Mouse (Mus musculus) kidney, postnatal 0 days (tissue): ENCODE measurements around the gene E330021D16Rik. TPM values are rescaled to one million over a fixed set of nuclear protein-coding genes. Genes with fewer than 3 reads are reported as not detected.
A peak's percentile ranks its signal among the peaks of the same experiment; 100 is the strongest.
"Not testable (repeated sequence)": the region's sequence is repeated elsewhere in the genome, so short reads cannot be mapped to it uniquely, and the experiment has no call there.

Experiments used
- ATAC-seq: fragments of 200-750 bp; cut with Nextera tagmentation; replicated peaks from 2 replicates; pipeline ENCODE4 v1.8.0; 2017; ENCODE audit warnings: low read depth, moderate number of reproducible peaks, moderate TSS enrichment, moderate library complexity; ENCODE audit not compliant: low FRiP score
- DNase-seq: peaks from one replicate; pipeline ENCODE4 v3.0.0-alpha.2; 2016; ENCODE audit warnings: low spot score
- H3K27ac ChIP-seq: fragments of 300-500 bp; sonication (generic); 2 replicates; pipeline ENCODE4 v1.5.1; 2014; ENCODE audit warnings: mild to moderate bottlenecking
- H3K27me3 ChIP-seq: fragments of 300-500 bp; sonication (generic); 2 replicates; pipeline ENCODE4 v1.6.1; 2014; ENCODE audit warnings: low read length, mixed read lengths; ENCODE audit not compliant: insufficient read depth
- H3K36me3 ChIP-seq: fragments of 300-500 bp; sonication (generic); 2 replicates; pipeline ENCODE4 v1.6.1; 2014; ENCODE audit warnings: low read length, mixed read lengths; ENCODE audit not compliant: insufficient read depth
- H3K4me1 ChIP-seq: fragments of 300-500 bp; sonication (generic); replicated peaks from 2 replicates; pipeline ENCODE4 v1.6.1; 2014; ENCODE audit warnings: antibody characterized with exemption, low read length, mixed read lengths; ENCODE audit not compliant: insufficient read depth
- H3K4me2 ChIP-seq: fragments of 300-500 bp; sonication (generic); 2 replicates; pipeline ENCODE4 v1.6.1; 2014; ENCODE audit warnings: mild to moderate bottlenecking, low read length, moderate library complexity, mixed read lengths
- H3K4me3 ChIP-seq: fragments of 300-500 bp; sonication (generic); replicated peaks from 2 replicates; pipeline ENCODE4 v1.5.1; 2014; ENCODE audit warnings: low read depth, low read length
- H3K9ac ChIP-seq: fragments of 300-500 bp; sonication (generic); 2 replicates; pipeline ENCODE4 v1.6.1; 2014; ENCODE audit warnings: low read depth, low read length
- H3K9me3 ChIP-seq: fragments of 300-500 bp; sonication (generic); replicated peaks from 2 replicates; pipeline ENCODE4 v1.6.1; 2016; ENCODE audit warnings: low read length, inconsistent platforms, mixed read lengths
- CTCF ChIP-seq: IDR thresholded peaks from 2 replicates; pipeline ENCODE4 v1.5.1; 2016; ENCODE audit warnings: antibody characterized with exemption, low read depth, mild to moderate bottlenecking, moderate library complexity
- WGBS: fragments of 180-500 bp; shearing (Covaris S2); extraction: QIAGEN DNeasy Blood & Tissue Kit; methylation state at CpG from one replicate; pipeline ENCODE4 v1.1.7; 2014; 5-methylcytosine and 5-hydroxymethylcytosine counted together
- polyA plus RNA-seq: library from polyadenylated mRNA; unstranded; fragments of >200 nt; fragmentation: Nextera tagmentation; extraction: Ambion mirVana; gene quantifications from 2 replicates; pipeline ENCODE4 v1.2.1, GENCODE M21; 2015

The E330021D16Rik gene
- polyA plus RNA-seq, 1 experiment from 2014 or later = 4.2 TPM

DNA sequence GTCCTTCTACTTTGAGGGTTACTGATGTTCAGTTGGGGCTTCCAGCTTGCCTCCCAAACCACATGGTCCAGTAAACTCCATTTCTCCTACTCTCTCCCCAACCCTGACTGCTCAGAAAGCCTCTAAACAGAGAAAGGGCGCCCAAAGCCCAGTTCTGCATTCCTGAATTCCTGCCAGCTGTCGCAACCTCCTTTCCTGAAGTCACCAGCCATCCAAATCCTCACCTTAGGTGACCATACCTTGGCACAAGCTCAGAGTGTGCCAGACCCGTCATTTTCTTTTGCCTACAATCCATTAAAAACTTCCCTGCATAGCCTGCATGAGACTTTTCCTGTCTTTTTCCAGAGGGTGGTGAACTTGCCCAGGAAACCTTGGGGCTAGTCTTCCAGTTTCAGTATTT lies 40.3 kb upstream of the E330021D16Rik start:
- DNase-seq (no peak), ATAC-seq (no peak)
- no peak; the same call in 1 of the 2 replicates for TF ChIP-seq CTCF
- H3K9me3 ChIP-seq = no peaks in the 10 kb centered on the region
- no peaks in the 10 kb centered on the region for H3K36me3 ChIP-seq
- no peaks in the 10 kb centered on the region for H3K27me3 ChIP-seq
- no peak overlapping the region for H3K4me2 ChIP-seq
- H3K4me3 ChIP-seq = no peak overlapping the region
- no peak overlapping the region for H3K27ac ChIP-seq
- no peaks in the 10 kb centered on the region for H3K4me1 ChIP-seq
- H3K9ac ChIP-seq = no peak overlapping the region
- WGBS = 65% methylated on average over 3 of the region's 3 CpGs

DNA sequence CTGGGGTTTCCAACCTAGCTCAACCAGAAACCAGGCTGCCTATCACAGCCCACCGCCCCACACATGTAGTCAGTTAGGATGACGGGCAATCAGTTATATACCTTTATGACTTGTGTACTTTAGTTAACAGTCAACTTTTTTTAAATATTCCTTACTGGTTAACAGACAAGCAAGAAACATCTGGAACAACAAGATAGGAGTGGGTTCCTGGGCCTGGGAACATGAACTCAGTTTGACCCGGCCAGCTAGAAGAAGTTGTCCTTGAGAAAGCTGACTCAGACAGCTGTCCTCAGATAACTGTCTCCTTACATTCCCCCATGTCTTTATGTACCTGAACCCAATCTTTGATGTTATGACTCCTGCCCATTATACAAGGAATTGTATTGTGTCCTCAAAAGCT lies 37.3 kb upstream of the E330021D16Rik start:
- Histone ChIP-seq H3K4me2 (no peak overlapping the region), H3K9ac (no peak overlapping the region), H3K27me3 (no peaks in the 10 kb centered on the region), H3K4me1 (no peaks in the 10 kb centered on the region), H3K27ac (no peak overlapping the region), H3K4me3 (no peak overlapping the region), H3K36me3 (no peaks in the 10 kb centered on the region), H3K9me3 (no peaks in the 10 kb centered on the region)
- ATAC-seq (no peak), DNase-seq (no peak)
- no peak for TF ChIP-seq CTCF
- 74% methylated on average over 3 of the region's 3 CpGs for WGBS

DNA sequence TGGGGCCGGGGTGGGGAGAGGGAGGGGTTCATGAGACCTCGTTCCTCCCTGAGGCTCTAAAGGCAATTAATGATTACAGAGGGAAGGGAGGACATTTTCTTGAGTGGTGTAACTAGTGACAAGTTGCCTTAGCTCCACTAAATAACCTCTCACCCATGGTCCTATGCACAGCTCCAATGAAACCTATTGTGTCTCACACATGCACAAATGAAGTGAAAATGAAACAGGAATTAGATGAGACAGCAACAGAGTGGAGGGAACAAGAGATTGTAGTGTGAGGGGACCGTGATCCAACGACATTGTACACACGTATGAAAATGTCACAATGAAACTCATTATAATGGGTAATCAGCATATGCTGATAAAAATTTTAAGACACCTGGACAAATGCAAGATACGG lies 35.5 kb upstream of the E330021D16Rik start:
- ATAC-seq = no peak
- 89% methylated on average over 6 of the region's 6 CpGs for WGBS
- Histone ChIP-seq H3K27me3 (no peaks in the 10 kb centered on the region), H3K9ac (no peak overlapping the region), H3K27ac (no peak overlapping the region), H3K4me1 (no peaks in the 10 kb centered on the region), H3K36me3 (no peaks in the 10 kb centered on the region), H3K9me3 (no peaks in the 10 kb centered on the region), H3K4me3 (no peak overlapping the region), H3K4me2 (no peak overlapping the region)
- no peak for TF ChIP-seq CTCF
- DNase-seq = no peak

DNA sequence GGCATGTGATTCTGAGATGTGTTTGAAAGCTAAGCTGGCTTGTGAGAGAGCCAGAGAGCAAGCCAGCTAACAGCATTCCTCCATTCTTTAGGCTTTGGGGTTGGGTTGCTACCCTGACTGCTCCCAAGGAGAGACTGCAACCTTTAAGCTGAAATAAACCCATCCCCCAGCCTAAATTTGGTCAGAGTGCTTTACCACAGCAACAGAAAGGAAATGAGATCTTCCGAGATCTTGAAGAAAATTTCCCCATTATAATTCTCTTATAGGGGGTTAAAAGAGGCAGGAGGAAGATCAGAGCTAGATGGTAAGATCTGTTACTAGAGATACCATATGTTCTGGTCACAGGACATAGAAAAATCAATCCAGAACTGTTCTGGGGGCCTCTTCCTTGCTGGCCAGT lies 34.6 kb upstream of the E330021D16Rik start:
- Histone ChIP-seq H3K27me3 (no peaks in the 10 kb centered on the region), H3K4me1 (no peaks in the 10 kb centered on the region), H3K36me3 (no peaks in the 10 kb centered on the region), H3K27ac (no peak overlapping the region), H3K9ac (no peak overlapping the region), H3K4me3 (no peak overlapping the region), H3K4me2 (no peak overlapping the region), H3K9me3 (0 out of 2 replicates have a peak, but pooled peaks cover 5% of the 10 kb centered on the region)
- WGBS = 83% methylated on average over 1 of the region's 1 CpGs
- TF ChIP-seq CTCF = no peak
- ATAC-seq (no peak), DNase-seq (no peak)

DNA sequence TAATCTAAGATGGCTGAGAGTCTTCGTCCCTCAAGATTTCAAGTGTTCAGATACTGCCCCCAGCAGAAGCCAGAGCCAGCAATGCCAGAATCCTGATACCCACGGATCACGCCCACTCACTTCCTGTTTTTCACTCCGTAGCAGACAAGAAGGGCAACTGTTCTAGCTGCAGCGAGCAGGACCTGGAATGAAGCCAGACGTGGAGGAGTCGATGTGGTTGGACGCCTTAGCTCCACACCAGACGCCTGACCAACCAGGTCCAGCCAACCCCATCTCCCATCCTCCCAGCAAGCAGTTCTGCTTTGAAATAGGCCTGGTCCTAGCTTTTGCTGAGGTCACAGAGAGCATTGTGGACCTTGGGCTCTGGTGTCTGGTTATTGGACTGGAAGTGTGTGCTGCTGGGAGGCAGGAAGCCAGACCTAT lies 33.9 kb upstream of the E330021D16Rik start:
- 0 out of 2 replicates have a peak, but pooled peaks have one; percentile 5 for TF ChIP-seq CTCF
- Histone ChIP-seq H3K27me3 (no peaks in the 10 kb centered on the region), H3K27ac (no peak overlapping the region), H3K36me3 (no peaks in the 10 kb centered on the region), H3K4me2 (no peak overlapping the region), H3K4me1 (no peaks in the 10 kb centered on the region), H3K9ac (no peak overlapping the region), H3K4me3 (no peak overlapping the region), H3K9me3 (peaks cover 12% of the 10 kb centered on the region; the same call in 1 of the 2 replicates)
- 13% methylated on average over 9 of the region's 9 CpGs for WGBS
- ATAC-seq (peak; percentile 80), DNase-seq (peak; percentile 87)

DNA sequence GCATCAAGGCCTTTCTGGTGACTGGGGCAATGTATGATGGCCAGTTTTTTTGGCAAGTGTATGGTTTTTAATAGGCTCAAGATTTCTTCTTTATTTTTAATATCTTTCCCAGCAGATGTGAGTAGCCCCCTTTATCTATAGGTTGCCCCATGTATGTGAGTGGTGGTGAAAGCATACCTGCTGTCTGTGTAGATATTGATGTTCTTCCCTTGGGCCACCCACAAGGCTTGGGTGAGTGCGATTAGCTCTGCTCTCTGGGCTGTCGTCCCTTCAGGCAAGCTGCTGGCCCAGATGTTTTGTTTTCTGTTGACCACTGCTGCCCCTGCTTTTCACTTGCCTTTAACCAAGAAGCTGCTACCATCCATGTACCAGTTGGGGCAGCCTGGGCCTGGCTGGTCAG lies 23.8 kb upstream of the E330021D16Rik start:
- not testable (repeated sequence) for H3K27ac ChIP-seq, H3K36me3 ChIP-seq, H3K9ac ChIP-seq, DNase-seq, ATAC-seq, H3K9me3 ChIP-seq, H3K4me3 ChIP-seq, H3K4me2 ChIP-seq, H3K27me3 ChIP-seq, H3K4me1 ChIP-seq
- WGBS = 78% methylated on average over 2 of the region's 2 CpGs

DNA sequence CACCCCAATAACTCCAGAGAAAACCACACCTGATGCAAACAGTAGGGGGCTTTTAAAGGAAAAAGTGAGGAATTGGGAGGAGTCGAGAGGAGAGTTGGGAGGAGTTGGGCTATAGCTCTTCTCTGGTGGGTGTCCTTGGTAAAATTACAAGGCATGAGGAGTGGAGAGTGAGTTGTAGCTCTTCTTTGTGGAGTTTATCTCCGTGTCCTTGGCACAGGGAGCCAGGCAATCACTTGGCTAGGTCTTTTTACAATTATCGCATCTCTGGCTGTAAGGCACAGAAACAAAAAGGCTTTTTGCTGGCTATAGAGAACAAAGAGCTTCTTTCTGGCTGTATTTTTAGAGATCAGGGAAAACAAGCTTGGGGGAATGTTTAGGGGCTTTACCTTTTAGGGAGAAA lies 20.8 kb upstream of the E330021D16Rik start:
- 90% methylated on average over 3 of the region's 3 CpGs for WGBS
- not testable (repeated sequence) for ATAC-seq, H3K4me2 ChIP-seq, H3K4me1 ChIP-seq, H3K4me3 ChIP-seq, H3K36me3 ChIP-seq, H3K9ac ChIP-seq, H3K9me3 ChIP-seq, H3K27me3 ChIP-seq, DNase-seq, H3K27ac ChIP-seq
